Mouse (Mus musculus) cortical plate, adult 2 months (tissue): ENCODE data around the gene Hoxa6. TPM values are rescaled to one million over a fixed set of nuclear protein-coding genes. Genes with fewer than 3 reads are reported as not detected.

ENCODE experiments used
- H3K27ac ChIP-seq: fragments of 200-500 bp; 2 replicates; pipeline ENCODE4 v1.5.1; 2012; ENCODE audit warnings: low read length, control low read depth, inconsistent platforms; ENCODE audit not compliant: insufficient read depth
- H3K4me1 ChIP-seq: fragments of 200-500 bp; 2 replicates; pipeline ENCODE4 v1.6.1; 2011; ENCODE audit warnings: low read length; ENCODE audit not compliant: control insufficient read depth, insufficient read depth
- H3K4me3 ChIP-seq: fragments of 200-500 bp; 2 replicates; pipeline ENCODE4 v1.5.1; 2011; ENCODE audit warnings: mild to moderate bottlenecking, low read length, control low read depth; ENCODE audit not compliant: insufficient read depth
- CTCF ChIP-seq: fragments of 200-500 bp; IDR thresholded peaks from 2 replicates; pipeline ENCODE4 v1.5.1; 2011; ENCODE audit warnings: mild to moderate bottlenecking, control low read depth, low read length; ENCODE audit not compliant: insufficient read depth; ENCODE audit errors: extremely low read depth
- POLR2A ChIP-seq: fragments of 200-500 bp; IDR thresholded peaks from 2 replicates; pipeline ENCODE4 v1.6.1; 2011; ENCODE audit warnings: mild to moderate bottlenecking, low read length, control low read depth; ENCODE audit not compliant: insufficient read depth; ENCODE audit errors: extremely low read depth
- polyA plus RNA-seq: library from polyadenylated mRNA; depleted of rRNA; stranded (reverse); fragments of >200 nt; gene quantifications from 2 replicates; pipeline ENCODE4 v1.2.3, GENCODE M21; 2012

Gene Hoxa6
- polyA plus RNA-seq, 1 experiment: not detected

DNA sequence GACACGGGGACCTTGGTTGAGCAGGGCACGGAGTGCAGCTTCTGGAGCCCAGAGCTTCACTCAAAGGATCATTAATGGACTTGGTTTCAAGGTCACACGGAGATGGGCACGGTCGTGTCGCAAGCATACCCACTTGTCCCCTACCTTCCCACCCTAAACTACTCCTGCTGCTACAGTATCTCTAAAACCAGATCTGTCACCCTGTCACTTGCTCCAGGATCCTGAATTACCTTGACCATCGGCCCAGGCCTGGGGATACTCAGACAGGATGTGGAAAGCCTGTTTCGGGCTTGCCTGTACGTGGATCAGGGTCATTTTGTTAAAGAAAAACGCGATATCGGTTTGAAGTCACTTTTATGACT is 1.1 kb upstream of the Hoxa6 start:
- H3K4me1 ChIP-seq: no peaks in the 10 kb centered on the region
- no peak for TF ChIP-seq CTCF
- no peak for TF ChIP-seq POLR2A
- no peak overlapping the region for H3K4me3 ChIP-seq

DNA sequence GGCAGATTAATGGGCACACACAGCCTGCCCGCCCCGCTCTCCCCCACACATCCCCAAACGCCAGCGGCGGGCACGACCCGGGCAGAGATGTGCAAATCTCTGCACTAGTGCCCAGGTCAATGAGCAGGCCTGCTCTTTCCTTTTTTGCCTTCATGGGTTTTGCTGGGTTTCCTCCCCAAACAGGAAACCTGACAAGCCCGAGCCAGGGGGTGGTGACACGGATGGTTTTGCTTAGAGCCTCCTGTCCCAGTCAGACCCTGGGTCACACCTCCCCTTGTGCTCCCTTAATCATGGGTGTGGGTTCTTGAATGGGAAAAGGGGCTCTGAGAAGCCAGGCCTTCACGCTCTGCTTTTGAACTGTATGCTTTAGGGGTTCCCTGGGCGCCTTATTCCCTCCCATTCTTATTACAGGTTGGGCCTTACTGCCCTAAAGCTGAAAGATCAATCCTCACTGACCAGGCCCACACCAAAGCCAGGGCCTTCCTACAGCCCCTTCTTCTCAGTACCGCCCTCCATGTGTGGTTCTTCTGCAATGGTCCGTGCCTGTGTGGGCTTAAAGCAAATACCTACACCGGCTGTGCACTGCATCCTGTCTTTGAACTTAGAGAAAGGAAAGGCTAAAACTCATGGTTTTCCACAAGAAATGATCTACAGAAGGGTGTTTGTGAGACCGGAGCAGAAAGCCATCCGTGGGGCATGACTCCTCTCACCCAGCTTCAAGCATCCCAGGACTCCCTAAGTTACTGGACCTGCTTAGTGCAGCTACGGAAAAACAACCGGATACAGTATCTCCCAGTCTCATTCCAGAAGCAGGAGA is 554 bp upstream of the Hoxa6 start:
- Histone ChIP-seq H3K4me1 (no peaks in the 10 kb centered on the region), H3K27ac (no peak overlapping the region), H3K4me3 (no peak overlapping the region)
- TF ChIP-seq POLR2A: no peak
- TF ChIP-seq CTCF: no peak

More for the DNA sequence above, 1.1 kb upstream of the Hoxa6 start:
- H3K27ac ChIP-seq: no peak overlapping the region

DNA sequence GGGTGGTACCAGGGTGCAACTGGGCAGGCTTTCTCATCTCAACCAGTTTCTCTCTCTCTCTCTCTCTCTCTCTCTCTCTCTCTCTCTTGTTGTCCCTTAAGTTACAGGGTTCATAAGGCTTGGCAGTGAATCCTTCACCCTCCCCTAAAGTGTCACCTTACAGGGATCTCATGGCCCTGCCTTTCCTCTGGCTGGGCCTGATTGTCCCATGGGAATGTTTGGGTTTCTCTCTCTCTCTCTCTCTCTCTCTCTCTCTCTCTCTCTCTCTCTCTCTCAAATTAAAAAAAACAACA is 892 bp downstream of the Hoxa6 start:
- H3K4me3 ChIP-seq: no peak overlapping the region
- TF ChIP-seq CTCF: no peak
- no peak for TF ChIP-seq POLR2A
- no peak overlapping the region for H3K27ac ChIP-seq
- no peaks in the 10 kb centered on the region for H3K4me1 ChIP-seq

DNA sequence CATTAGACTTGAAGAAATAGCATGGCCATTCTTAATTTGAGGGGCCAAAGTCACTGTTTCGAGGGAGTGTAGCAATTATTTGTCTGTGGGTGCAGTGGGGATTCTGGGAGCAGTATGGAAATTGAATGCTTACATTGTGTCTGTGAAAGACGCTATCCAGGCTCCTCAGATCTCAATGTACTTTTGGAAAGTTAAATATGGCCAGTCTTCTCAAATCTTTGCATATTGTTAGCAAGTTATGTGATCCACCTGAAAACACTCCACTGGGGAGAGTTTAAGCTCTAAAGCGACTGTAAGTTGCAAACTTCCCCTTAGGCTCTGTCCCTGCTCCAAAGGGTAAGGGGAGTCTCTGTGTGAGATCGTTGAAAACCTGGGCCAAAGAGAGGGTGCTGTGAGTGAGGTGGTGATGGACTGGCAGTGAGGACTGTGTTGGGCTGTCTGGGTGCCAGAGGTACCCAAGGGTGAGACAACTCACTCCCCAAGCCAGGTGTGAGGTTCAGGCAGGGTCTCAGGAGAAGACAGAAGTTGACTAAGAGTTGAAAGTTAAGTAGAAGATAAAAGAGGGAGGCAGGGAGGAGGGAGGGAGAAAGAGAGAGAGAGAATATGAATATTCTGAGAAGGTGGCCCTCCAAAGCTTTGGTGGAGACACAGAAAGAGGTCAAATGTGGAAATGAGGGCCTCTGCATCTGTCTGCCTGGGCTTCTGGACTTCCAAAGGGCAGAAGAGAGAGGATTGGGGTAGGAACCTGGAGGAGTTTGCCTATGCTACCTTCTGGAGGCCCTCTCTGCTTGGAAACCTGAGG is 1.4 kb downstream of the Hoxa6 start:
- H3K4me3 ChIP-seq: no peak overlapping the region
- no peak for TF ChIP-seq CTCF
- no peak for TF ChIP-seq POLR2A
- no peaks in the 10 kb centered on the region for H3K4me1 ChIP-seq
- no peak overlapping the region for H3K27ac ChIP-seq

DNA sequence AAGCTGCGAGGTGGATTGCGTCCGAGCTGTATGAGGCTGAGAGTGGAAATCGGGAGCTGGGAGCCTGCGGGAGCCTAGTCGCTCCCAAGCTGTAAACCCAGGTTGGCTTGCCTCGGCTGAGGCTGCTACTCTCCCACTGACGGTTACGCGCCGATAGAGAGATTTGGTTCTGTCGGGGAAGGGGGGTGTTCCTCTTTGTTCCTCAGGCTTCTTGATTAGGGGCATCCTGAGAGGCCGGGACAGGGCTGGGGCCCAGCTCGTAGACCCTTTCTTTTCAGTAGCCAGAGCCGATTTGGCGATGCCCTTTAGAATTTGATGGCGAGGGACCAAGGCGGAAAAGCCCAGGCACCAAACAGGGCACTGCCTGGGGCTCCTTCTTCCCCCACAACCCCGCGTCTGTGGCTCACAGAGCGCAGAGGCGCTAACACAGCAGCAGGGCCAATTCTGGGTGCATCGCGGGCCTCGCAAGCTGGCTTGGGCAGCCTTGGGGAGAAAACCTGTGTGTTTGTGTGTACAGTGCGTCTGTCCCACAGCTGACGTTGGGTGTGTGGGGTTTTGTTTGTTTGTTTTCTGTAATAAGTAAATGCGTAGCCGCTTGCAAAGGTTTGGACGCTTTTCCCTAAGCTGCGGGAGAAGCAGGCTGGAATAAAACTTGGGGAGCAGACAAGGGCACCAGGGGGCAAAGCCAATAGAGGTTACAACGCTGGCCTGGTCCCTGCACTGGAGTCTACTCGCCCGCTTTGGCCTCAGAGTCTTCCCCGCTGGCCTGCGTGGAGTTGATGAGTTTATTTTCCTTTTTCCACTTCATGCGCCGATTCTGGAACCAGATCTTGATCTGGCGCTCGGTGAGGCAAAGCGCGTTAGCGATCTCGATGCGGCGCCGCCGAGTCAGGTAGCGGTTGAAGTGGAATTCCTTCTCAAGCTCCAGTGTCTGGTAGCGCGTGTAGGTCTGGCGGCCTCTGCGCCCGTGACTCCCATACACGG is 2.6 kb downstream of the Hoxa6 start:
- TF ChIP-seq CTCF (no peak), POLR2A (no peak)
- Histone ChIP-seq H3K4me1 (no peaks in the 10 kb centered on the region), H3K27ac (no peak overlapping the region), H3K4me3 (no peak overlapping the region)

DNA sequence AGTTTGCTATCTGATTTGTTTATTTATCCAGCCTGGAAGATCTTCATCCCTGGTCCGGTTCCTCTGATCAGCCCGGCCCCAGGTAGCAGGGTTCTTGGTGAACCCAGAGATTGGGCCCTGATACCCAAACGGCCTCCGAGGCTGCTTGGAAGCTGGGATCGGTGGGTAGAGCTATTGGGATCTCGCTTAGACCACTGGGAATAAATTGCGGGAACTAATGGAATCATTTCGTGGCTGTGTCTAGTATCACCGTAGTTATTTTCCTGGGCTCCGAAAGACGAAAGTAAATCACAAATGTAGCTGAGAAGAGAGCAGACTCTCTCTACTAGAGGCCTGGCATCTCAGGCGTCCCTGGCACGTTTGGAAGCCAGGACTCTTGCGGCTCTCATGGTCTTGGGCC is 3.3 kb downstream of the Hoxa6 start:
- Histone ChIP-seq H3K4me1 (no peaks in the 10 kb centered on the region), H3K27ac (no peak overlapping the region), H3K4me3 (no peak overlapping the region)
- TF ChIP-seq CTCF (no peak), POLR2A (no peak)

DNA sequence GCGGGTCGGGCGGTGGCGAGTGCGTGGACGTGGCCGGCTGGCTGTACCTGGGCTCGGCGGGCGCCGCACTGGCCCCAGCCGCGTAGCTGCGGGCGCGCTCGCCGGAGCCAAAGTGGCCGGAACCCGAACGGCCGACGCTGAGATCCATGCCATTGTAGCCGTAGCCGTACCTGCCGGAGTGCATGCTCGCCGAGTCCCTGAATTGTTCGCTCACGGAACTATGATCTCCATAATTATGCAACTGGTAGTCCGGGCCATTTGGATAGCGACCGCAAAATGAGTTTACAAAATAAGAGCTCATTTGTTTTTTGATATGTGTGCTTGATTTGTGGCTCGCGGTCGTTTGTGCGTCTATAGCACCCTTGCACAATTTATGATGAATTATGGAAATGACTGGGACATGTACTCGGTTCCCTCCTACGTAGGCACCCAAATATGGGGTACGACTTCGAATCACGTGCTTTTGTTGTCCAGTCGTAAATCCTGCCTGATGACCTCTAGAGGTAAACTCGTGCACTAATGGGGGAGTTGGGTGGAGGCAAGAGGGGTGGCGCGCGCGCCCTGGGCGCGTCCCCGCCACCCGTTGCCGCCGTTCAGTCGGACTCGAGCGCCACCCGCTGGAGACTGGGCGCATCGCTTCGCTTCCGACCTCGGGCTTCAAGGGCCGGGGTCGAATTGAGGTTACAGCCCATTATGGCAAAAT is 4.3 kb downstream of the Hoxa6 start, which contains the start of gene Hoxa5:
Gene Hoxa5 (minus strand): TSS at position 538 of the 703 bp plus-strand sequence.
- H3K4me3 ChIP-seq: no peak within 1 kb of the TSS
- no peak within 1 kb of the TSS for H3K27ac ChIP-seq
- H3K4me1 ChIP-seq: no peaks in the 10 kb centered on the region
- TF ChIP-seq POLR2A: no peak
- no peak for TF ChIP-seq CTCF

DNA sequence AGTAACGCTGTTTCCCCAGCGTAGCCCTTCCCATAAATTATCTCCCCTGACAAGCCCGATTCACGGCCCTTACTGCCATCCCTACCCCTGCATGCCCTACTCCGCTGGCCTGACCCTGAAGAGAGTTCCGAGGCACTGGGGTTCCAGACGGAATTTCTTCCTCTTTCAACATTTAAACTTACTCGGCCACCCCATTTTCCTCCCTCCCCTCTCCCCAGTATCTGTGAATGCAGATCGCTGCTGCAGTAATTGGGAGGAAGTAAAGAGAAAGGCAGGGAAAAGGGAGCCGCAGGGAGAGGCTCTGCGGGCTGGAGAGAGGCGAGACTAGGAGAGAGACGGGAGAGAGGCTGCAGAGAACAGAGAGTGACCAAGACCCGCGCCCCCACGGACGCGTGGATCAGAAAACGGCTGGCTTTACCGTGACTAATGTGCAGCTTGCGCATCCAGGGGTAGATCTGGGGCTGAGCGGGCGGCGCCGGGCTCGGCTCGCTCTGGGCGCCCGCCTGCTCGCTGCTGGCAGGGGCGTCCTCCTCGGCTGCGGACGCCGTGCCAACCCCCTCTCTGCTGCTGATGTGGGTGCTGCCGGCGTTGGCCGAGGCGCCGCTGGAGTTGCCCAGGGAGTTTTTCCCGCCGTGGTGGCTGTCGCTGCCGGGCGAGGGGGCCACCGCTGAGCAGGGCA is 5.0 kb downstream of the Hoxa6 start:
- no peak for TF ChIP-seq POLR2A
- no peak for TF ChIP-seq CTCF
- H3K4me3 ChIP-seq: no peak overlapping the region
- no peaks in the 10 kb centered on the region for H3K4me1 ChIP-seq
- H3K27ac ChIP-seq: no peak overlapping the region

DNA sequence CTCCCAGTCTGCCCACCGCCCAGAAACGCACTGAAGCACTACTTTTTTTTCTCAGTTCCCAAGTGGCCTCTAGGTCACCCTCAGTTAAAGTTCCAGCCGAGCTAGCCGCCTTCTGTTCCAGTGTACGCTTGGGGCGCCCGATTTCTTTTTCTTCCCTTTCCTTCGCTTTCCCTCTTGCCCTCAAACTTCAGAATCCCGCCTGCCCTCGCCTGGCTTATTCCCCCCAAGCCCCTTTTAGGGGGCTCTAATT is 5.5 kb downstream of the Hoxa6 start:
- Histone ChIP-seq H3K4me1 (no peaks in the 10 kb centered on the region), H3K27ac (no peak overlapping the region), H3K4me3 (no peak overlapping the region)
- no peak for TF ChIP-seq CTCF
- no peak for TF ChIP-seq POLR2A
